Mouse (Mus musculus): ENCODE measurements around the gene Slc39a13. TPM values are rescaled to one million over a fixed set of nuclear protein-coding genes. Genes with fewer than 3 reads are reported as not detected.

The Slc39a13 gene
- total RNA-seq, 4 experiments from 2014 or later = 28.7 to 40.0 (median 33.1) TPM

DNA sequence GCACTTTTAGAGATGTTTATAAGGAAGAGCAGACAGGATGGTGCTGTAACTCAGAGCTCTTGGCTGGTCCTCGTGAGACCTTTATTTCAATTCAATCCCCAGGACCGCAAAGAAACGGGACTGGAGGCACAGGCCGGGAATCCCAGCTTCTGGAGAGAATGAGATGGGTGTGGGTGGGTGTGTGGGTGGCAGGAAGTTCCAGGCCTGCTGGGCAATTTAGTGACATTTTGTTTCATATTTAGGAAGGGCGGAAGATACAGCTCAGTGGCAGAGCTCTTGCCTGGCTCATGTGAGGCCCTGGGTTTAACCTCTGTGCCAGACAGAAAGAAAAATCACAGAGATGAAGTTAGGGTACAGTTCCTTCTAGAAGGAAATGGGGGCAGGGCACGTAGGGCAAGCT lies 20.0 kb upstream of the Slc39a13 start:
- DNase-seq (ENCODE audit: low spot score in 2 of 2) = no peak

DNA sequence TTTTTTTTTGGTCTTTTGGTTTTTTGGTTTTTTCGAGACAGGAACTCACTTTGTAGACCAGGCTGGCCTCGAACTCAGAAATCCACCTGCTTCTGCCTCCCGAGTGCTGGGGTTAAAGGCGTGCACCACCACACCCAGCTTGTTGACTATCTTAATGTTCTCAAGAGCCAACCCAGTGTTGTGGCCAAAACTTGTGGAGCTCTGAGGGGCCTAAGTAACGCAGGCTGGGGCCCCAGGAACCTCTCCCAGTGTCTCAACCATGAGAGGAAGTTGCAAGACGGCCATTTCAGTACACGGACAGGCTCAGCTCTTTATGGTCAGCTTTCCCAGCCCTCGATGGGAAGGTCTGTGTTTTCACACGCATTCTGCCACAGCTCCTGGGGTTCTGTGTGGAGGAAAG lies 18.8 kb upstream of the Slc39a13 start:
- DNase-seq (ENCODE audit: low spot score in 2 of 2) = no peak

DNA sequence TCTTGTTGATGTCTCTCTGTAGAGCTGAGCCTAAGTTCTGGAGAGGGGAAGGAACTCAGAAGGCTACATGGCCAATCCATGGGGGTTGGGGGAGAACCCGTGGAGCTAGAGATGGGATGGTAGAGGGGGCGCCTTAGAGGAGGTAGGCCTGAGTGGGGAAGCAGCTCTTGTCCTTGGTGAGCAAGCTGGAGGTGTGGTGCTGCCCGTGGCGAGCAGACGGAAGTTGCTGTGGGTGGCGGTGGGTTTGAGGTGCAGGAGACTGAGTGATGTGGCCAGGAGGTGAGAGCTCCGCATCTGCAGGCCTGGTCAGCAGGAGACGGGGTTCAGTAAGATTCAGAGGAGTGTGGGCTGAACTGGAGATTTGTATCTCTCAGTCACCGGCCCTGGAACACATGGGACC lies 17.2 kb upstream of the Slc39a13 start:
- no peak for DNase-seq (ENCODE audit: low spot score in 2 of 2)

DNA sequence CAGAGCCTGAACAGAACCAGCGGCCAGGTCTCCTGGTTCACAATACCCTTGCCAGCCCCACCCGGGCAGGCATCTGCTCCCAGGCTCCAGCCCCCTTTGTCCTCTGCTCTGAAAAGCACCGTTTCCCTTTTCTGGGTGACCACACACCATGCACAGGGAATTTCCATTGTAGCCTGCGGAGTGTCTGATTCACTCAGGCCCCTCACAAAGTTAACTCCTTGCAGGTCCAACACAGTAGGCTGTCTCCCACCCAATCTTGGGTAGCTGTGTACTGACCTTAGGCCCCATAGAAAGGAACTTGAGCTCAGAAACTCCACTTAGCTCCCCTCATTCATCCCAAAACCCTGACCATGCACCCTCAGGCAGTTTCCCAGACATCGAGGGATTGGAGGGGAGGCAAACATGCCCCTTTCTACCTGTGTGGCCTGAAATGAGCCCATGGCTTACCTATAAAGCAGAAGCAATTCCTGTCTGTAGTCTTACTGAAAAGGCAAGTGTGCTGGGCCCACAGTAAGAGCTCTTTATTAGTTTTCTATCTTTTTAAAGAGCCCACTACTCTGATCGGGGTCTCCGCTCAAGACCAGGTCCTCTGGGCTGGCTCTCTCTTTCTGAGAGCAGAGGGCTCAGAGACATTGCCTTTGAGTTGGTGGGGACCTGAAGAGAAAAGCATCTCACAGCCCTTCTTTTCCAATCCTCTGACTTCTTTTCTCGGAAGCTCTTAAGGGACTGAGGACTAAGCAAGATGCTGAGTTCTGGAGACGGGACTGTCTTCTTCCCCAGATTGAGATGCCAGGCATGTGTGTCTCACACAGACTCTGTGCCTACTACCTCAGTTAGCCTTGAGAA lies 16.4 kb upstream of the Slc39a13 start:
- DNase-seq (ENCODE audit: low spot score in 2 of 2) = no peak

DNA sequence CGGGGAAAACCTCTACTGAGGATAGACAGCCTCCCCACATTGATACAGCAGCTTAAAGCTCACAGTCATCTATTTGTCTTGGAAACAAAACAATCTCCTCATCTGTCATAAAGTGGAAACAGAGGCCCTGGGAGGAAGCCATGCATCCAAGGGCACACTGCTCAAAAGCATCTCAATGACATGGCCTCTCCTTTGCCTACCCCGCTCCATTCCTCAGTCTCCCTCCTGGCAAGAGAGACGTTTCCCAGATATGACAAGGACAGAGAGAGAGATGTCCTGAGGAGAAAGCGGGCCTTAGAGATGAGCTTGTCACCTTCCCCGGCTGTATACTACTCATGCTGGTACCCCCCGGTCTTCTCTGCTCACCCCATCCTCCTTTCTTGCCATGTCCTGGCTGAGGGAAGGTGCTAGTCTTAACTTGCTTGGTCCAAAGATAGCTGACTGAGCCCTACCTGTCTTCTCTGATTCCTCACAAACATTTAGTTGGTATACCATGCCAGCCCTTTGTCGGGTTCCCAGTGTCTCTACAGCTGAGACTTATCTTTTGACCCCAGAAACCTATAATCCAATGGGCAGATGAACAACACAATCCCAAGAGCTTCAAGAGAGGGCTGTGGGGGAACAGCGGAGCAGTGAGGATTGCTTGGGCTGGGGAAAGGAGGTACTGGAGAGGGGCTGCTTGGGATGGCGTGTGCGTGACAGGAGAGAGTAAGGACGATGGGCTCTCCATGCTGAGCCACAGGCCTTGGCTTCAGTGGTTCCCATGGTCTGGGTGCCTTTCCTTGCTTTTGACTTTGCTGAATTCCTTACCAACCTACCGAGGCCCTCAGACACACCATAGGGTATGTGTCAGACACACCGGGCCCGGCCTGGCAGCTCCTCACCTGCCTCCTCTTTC lies 15.5 kb upstream of the Slc39a13 start:
- DNase-seq (ENCODE audit: low spot score in 2 of 2) = no peak

DNA sequence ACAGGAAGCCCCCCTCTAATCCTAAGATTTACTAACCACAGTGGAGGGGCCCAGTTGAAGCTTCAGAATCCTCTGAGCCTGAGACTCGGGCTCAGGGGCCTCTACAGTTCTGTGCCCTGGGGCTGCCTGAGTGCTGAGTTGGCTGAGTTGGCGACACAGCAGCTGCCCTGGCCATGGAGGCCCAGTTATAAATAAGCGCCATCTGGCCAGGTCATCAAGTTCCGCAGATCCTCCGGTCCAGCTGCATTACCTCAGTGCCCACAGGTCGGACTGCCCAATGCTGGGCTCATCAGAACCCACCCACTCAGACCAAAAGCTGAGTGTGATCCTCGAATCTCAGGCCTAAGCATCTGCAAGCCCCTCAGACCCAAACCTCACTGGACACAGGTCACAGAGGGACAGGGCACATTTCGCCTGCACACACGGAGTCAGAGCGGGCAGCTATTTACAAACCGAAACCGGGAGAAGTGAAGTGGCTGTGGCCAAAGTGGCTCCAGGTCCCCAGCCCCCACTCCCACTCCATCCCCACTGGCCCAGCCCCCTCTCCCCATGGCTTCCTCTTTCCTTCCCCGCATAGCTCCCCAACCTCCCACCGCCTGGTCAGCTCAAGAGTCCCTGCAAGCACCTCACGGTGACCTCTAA lies 14.1 kb upstream of the Slc39a13 start:
- DNase-seq (ENCODE audit: low spot score in 2 of 2) = no peak

DNA sequence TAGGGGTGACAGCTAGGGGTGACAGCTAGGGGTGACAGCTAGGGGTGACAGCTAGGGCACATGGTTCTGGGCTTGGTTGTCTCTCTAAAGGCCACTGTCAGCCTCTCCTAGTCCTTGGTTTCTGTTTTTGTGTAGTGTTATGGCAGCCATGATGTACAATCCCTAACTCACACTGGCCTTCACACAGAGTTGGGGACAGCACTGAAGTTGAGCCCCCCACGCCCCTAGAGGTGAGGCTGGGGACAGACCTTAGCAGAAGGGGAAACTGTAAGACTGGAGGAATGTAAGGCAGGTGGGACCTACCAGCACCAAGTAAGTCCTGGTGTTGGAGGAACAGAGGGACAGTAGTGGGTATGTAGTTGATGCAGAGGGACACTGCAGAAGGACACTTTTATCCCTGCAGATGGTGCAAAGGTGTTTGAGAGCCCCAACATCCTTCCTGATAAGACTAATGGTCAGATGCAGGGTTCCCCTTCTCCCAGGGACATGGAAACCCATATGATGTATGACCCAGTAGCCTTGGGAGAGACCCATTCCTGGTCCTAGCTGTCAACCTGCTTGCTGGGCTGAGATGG lies 13.2 kb upstream of the Slc39a13 start:
- no peak for DNase-seq (ENCODE audit: low spot score in 2 of 2)

DNA sequence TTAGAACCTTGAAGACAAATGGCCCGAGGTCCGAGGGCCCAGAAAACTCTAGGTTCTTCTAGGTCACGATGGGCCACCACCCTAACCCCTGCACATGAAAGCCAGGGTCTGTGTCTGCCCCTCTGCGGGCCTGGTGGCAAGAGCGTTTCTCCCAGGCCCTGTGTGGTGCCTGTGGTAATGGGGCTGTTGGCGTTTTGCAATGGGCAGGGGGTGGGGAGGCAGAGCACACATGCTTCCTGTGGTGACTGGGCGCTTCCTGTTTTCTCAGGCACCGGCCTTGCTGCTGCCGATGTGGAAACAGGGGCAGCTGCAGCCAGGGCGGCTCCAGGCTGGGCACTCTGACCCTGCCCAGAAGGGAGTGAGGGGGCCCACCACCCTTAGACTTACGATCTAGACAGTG lies 12.6 kb upstream of the Slc39a13 start:
- no peak for DNase-seq (ENCODE audit: low spot score in 2 of 2)

DNA sequence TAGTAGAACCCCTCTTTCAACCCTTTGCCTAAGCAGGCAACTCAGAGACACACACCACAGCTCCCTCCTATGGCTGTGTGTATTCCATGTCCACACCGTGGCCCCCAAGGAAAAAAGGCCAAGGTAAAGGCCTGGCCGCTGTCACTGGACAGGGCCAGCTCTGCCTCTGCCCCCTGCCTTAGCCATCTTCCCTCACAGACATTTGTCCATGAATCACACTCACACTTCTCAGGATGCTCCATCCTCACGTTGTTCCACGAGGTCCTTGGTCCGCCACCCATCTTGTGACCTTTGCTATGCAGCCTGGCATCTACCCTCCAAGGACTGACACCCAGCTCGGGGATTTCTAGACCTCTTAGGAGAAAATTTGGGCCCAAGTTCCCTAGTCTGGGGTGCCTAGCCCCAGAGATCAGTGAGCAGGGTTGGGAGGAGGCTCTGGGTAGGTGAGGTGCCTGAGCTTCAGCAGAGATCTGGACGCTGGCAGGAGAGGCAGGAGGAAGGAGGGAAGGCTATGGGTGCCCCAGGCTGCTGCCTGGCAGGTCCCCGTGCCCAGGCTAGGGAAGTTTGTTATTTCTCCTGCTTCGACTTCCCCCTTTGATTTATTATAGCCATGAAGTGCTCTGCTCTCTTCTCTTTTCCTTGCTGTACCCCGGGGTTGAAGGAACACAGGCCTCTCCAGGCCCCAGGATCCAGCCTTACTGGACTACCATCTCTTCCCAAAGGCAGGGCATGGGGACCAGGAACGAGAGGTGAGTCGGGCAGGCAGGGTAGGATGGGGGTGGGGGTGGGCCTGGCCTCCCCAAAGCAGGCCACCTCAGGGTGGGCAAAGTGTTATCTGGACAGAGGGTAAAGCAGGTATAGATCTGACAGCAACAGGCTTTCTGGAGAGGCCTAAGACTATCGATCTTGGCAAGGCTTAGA lies 11.8 kb upstream of the Slc39a13 start, which contains the start of gene Spi1:
Spi1 (plus strand) TSS at position 616 of the 921 bp plus-strand sequence.
- DNase-seq (ENCODE audit: low spot score in 2 of 2) = no peak

DNA sequence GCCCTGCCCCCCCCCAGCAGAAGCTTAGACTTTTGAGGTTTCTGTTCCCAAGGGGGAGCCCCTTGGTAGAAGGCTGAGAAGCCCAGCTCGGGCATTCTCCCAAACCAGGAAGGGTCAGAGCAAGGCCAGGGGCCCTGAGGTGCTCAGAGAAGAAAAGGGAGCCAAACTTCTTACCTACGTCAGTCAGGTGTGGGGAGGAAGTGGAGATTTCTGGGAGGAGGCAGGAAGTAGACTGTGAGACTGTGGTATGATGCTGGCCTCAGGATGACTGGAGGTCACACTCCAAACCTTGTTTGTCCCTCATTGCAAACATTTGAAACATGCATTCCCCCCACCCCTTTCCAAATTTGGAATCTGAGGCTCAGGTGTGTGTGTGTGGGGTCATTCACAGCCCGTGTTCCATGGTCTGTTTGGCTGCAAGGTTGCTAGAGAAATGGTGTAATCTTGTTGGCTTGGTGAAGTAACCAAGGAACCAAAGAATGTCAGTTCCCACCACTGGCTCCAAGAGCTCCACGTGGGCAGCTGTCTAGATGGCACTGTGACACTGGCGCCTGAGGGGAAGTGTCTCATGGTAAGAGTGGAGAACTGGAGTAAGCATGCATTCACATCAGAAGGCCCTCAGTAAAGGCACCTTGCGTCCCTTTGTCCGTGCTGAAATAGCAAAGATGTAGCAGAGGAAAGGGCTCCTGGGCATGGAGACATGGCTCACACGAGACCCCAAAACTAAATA lies 10.7 kb upstream of the Slc39a13 start:
- DNase-seq (ENCODE audit: low spot score in 2 of 2) = no peak

DNA sequence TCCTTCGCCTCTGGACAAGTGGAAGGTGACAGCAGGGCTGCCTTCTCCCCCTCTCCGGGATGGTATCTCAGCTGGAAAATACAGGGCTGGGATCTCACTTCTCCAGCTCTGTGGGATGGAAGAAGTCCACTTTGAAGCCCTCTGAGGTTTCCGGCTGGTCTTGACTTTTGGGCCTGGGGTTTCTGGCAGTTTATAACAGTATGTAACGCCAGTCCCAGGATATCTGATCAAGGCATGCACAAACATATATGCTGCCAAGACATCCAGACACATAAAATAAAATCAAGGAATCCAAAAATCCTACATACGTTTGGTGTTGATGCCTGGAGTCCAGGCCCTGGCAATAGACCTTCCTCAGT lies 8.8 kb upstream of the Slc39a13 start:
- DNase-seq (ENCODE audit: low spot score in 2 of 2) = no peak

DNA sequence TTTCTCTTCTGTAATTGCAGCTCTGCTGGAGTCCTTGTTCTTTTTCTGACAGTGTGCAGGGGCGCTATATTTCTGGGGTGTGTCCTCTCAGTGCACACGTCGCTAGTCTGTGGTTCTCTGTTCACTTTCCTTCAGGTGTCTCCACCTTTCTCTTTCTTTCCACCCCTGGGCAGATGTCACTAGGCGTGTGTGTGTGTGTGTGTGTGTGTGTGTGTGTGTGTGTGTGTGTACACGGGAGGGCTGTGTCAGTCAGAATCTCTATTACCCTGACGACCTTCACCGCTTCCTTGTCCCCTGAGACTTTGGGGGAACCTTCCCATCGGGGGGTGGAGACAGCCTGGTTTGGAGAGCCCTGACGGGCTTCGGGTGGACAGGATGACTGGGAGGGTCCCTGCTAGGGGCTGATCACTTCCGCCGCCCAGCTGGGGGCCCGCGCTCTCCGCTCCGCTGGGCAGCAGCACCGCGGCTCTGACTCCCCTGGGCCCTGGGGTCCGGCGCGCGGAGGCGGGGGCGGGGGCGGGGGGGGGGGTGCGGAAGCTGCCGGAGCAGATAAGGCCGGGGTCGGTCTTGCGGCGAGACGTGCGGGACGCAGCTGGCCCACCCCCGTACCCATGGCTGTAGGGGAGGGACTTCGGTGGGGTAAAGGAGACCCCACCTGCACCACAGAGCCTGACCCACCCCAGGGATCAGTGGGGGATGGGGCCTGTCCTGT lies 8.3 kb upstream of the Slc39a13 start:
- DNase-seq (ENCODE audit: low spot score in 2 of 2) = no peak

DNA sequence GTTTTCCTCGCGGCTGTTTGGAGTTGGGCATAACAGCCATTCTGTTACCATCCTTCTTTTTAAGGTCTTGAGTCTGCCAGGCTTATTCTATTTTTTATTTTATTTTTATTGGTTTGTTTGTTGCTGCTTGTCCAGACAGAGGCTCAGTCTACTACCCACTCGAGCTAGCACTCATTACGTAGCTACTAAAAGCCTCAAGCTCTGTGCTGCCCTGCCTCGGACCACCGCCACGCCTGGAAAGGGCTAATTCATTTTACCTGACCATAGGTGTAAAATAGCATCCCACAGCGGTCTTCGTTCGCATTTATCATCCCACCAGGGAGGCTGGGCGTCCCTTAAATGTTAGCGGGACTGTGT lies 7.7 kb upstream of the Slc39a13 start:
- DNase-seq (ENCODE audit: low spot score in 2 of 2) = no peak

DNA sequence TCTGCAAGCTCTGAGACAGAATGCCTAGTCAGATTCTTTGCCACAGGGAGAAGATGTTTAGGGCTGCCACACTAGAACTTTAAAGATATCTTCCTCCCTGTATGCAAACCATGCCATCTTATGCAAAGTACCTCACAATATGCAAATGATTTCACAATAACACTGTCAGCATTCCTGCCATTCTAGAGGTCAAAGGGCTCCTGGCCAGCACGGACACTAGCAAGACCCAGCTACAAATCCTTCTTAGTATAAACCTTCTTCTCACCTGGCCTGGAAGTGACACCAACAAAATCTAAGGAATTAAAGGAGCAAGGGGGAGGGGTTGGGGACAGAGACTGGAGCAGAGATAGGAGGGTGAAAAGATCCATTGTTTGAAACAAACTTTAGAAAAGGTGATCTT lies 1.9 kb upstream of the Slc39a13 start:
- DNase-seq (ENCODE audit: low spot score in 2 of 2) = no peak

DNA sequence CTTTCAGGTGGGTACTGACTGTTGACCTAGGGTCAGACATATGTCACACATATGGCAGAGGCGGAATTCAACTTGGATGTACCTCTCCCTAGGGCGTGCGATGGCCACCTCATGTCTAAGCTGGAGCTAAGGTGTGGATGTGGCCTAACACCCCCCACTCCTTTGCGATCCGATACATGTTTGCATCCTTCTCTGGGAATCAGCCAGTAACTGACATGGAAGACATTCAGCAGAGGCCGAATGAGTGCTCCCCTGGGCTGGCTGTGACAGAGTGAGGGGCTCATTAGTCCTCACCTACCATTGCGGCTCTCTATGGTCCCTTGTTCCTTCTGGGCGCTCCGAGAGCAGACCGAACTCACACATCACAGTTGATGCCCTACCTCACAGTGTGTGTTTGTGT lies 842 bp upstream of the Slc39a13 start:
- DNase-seq (ENCODE audit: low spot score in 2 of 2) = no peak

DNA sequence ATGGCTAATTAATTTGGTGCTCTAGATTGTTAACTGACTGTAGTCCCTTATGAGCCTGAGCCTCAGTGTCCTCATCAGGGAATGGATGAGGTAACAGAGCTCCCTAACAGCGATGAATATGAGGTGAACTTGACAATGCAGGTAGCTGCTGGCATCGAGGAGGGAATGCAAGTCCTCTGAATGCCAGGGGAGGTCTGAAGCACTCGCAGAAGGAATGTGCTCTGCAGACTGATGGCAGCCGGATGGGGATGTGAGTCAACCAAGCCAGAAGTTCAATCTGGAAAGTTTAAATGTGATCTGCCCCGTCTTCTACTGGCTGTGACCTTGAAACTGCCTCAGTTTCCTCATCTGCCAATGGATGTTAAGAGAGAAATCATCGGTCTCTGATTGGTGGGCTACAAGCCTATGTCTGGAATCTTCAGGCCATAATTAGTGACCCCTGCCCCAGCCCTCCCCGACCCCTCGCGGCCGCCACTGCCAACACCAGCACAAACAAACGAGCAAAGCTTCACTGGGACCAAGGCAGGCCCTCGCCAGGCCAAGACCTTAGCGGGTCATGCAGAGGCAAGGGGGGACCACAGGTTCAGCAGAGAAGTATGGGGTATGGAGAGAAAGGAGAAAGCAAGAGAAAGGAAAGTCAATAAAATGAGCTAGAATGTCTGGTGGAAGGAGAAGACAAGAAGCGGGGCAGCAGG lies 764 bp downstream of the Slc39a13 start:
- DNase-seq (ENCODE audit: low spot score in 2 of 2) = no peak

DNA sequence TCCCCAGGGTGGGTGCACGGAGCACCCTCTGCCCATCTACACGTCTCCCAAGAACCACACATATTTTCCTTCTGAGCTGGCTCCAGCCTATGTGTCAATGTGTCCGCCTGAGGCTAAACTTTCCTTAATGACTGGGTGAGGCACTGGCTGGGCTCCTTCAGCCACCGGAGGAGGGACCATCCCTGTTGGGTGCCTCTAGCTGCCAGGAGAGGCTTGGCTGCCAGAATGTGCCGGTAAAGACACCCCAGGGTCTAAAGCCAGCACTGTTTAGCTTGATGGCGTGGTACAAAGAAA lies 1.4 kb downstream of the Slc39a13 start:
- no peak for DNase-seq (ENCODE audit: low spot score in 2 of 2)

DNA sequence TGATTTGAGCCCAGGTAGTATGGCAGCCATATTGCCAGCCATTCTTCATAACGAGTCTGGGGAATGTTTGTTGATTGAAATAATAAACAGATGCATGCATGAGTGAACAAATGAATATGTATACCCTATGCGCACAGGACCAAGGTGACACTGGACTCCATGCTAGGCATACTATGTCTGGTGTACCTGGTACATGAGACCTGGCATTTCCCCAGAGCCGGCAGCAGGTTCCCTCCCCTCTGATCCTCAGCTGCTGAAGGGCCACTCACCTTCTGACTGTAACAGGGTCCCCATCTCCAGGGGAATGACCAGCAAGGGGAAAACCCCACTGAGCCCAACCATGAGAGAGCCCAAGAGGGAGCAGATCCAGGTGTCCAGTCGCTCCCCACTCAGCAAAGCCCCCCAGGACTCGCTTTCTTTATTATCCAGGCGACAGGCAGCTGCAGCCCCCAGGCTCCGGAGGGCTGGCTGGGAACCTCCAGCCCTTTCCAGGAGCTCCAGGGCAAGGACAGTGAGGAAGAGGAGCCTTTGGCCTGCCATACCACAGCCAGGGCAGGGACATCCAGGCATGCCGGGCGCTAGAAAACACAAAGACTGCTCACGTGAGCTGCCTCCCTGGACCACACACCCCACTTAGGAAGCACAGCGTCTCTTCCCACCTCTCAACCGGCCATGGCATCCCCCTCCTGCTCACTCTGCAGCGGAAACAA lies 1.9 kb downstream of the Slc39a13 start:
- DNase-seq (ENCODE audit: low spot score in 2 of 2) = no peak
